Mouse (Mus musculus) CD4-positive, CD25-positive, alpha-beta regulatory T cell, adult 9 weeks (primary cell): Measurements from ENCODE around the gene Ccdc141. TPM values are rescaled to one million over a fixed set of nuclear protein-coding genes. Genes with fewer than 3 reads are reported as not detected.

Experiments used
- polyA plus RNA-seq: library from polyadenylated mRNA; unstranded; fragments of 100-300 nt; shearing (Covaris generic); gene quantifications from one replicate; pipeline ENCODE4 v1.2.1, GENCODE M21; 2017

The Ccdc141 gene
- polyA plus RNA-seq, result 2.2 TPM

GRCm38 (mm10) chr2:77170633-77171105 lies at the start of gene Ccdc141:
TSS of gene Ccdc141 (minus strand) at chr2:77170636.

GRCm38 (mm10) chr2:76982391-76983145 lies 187.9 kb downstream of the Ccdc141 start, which contains the start of gene Ttn:
TSS of gene Ttn (minus strand) at chr2:76982547.

Other genes starting within 250 kb of the Ccdc141 start
- gene Ttn, start 188.1 kb downstream of the Ccdc141 start, polyA plus RNA-seq, result 5.4 TPM
- gene Sestd1, start 110.0 kb upstream of the Ccdc141 start, polyA plus RNA-seq, result 0.45 TPM